Mouse (Mus musculus) G1E (cell line): ENCODE results near the gene Cox5b.

Experiments
- CTCF ChIP-seq: IDR thresholded peaks from 2 replicates; pipeline ENCODE4 v1.5.1; 2012; ENCODE audit warnings: low read depth, low read length, inconsistent platforms, mixed read lengths
- GATA1 ChIP-seq: IDR thresholded peaks from 2 replicates; pipeline ENCODE4 v1.6.1; 2012; ENCODE audit warnings: borderline replicate concordance, low read length, inconsistent platforms, mixed read lengths
- GATA2 ChIP-seq: IDR thresholded peaks from 2 replicates; pipeline ENCODE4 v1.6.1; 2012; ENCODE audit warnings: low read depth, low read length, inconsistent platforms, borderline replicate concordance
- POLR2AphosphoS5 ChIP-seq: IDR thresholded peaks from 2 replicates; pipeline ENCODE4 v1.6.1; 2012; ENCODE audit warnings: low read depth, low read length, inconsistent platforms; ENCODE audit not compliant: insufficient replicate concordance
- TAL1 ChIP-seq: conservative IDR thresholded peaks from 2 replicates; pipeline ENCODE4 v1.6.1; 2012; ENCODE audit warnings: low read depth, low read length, inconsistent platforms, mixed read lengths

DNA sequence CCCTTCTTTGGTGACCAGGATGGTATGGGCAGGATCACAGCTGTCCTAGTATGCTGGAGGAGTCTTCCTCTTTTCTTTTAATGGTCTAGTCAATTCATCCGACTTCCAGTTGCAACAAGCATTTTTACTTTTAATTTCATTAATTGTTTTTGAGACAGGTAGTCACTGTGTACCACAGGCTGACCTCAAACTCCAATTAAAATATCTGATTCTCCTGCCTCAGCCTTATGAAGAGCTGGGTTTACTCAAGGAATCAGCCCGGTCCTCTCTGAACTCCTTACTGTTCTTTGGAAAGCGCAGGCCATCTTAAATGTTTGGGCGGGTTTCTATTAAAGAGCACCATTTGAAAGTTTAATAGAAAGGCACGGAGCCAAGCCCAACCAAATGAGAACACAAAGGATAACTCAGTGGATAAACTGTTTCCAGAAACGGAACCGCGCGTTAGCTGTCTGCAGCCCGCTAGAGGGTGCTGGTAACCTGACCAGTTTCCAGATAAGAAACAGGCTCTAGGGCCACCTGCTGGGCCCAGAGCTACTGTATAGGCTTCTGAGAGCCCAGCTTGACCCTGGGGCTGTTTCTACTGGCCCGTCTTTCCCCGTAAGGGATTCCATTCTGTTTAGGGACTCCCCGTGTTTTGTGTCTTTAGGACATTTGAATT, 7.3 kb upstream of the Cox5b start:
- TF ChIP-seq CTCF (0 out of 2 replicates have a peak, but pooled peaks have one; percentile 21), TAL1 (no peak), GATA1 (no peak), GATA2 (no peak), POLR2AphosphoS5 (no peak)
